Mouse (Mus musculus): ENCODE results near the gene Nup214. TPM values are rescaled to one million over a fixed set of nuclear protein-coding genes. Genes with fewer than 3 reads are reported as not detected.

Nup214 gene
- total RNA-seq, 2 experiments from 2014 or later, result 27.2 to 34.6 TPM

DNA sequence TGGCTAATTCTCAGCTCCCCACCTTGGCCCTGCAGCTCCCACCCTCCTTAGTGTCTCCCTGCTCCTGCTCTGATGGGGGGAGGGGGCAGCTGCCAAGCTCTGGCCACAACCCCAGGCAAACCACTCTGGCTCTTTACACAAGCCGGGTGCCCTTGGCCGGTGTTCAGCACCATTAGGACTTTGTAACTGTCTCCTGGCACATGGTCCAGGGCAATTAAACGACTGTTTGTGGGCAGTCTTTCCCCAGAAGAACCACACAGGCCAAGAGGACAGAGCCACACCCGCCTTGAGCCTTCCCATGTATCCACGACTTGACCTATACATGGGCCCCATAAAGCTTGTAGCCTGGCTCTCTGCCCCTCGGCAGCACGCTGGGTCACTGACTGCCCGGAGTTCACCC is 100.2 kb downstream of the Nup214 start:
- DNase-seq, result peak; percentile 49

DNA sequence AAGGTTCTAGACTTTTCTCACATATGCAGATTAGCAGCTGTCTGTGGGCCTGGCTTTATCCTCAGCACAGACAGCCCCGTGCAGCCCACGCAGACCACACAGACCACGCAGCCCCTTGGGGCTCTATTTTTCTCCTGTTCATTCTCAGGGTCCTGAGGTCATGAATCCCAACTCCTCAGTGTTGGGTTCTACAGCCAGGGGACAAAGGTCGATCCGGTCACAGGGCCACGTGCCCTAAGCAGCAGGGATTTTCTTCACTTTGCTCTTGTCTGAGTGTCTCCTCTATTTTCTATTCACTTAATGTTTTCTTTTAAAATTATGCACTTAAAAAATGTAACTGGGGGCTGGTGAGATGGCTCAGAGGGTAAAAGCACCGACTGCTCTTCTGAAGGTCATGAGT is 101.1 kb downstream of the Nup214 start:
- no peak for DNase-seq

DNA sequence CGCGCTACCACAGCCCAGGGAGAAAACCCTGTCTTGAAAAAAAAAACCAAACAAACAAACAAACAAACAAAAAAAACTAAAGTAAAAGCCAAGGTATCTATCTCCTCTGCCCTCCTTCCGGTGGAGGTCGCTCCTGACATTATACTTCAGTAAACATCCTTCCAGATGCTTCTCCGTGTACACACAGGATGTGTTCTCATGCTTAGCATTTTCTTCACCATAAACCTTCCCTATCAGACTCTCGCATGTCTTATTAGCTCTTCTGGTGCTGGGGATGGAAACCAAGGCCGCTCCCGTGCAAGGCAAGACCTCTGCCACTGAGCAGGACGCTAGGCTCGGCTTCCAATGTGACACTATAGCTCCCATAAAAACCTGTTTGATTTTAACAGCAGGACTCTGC is 103.5 kb downstream of the Nup214 start:
- DNase-seq, result no peak

DNA sequence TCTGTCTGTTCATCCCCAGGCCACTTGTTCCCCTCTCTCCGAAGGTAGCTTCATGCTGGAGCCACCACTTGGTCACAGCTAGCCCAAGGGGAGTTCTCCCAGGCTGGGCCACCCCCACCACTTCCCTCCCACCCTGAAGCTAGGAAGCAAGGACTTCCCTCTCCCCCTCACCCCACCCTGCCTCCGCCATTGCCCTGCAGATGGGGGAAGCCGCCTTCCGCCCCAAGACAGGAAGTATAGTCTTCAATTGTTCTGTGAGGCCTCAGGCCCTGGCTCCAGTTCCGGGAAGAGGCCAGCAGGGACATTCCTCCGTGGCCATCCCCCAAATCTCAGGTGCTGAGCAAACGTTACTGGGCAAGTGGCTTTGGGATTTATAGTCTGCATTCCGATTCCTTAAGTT is 104.3 kb downstream of the Nup214 start:
- peak; percentile 31 for DNase-seq

DNA sequence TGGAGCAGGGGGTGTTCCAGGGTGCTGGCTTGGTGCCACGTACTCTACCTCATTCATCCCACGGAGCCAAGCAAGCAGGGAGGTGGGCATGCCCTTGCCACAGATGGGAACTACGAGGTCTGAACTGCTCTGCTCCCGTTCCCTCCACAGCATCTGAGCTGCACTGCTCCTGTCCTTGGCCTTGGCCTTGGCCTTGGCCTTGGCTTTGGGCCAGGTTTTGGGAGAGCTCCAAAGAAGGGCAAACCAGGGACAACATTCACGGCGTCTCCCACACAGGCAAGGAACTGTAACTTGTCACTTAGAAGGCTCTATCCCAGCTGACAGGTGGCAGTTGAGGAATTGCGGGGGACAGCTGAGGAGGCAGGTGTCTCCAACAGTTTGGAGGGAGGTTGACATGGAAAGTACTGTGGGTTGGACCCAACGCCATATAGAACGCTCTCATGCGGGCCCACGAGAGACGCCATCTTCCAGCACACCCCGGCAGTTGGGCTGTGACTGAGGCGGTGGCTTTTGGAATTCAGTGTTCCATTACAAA is 105.0 kb downstream of the Nup214 start:
- peak; percentile 50 for DNase-seq

DNA sequence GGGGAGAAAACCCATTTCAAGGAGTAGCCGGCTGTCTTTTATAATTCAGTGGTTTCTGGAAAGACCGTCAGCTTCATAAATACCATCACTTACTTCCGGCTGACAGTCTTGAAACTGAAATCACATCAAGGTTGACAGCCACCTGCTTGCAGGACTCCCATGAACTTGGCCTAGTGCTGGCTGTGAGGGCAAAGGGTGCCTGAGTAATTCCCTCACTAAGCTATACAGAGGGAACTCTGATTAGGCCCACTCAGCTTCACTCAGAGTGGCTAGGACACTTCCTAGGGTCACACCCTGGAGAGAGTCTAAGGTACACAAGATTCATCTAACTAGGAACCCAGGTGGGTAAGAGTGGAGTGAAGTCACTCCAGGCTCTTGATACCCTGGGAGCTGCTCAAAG is 106.4 kb downstream of the Nup214 start:
- no peak for DNase-seq

DNA sequence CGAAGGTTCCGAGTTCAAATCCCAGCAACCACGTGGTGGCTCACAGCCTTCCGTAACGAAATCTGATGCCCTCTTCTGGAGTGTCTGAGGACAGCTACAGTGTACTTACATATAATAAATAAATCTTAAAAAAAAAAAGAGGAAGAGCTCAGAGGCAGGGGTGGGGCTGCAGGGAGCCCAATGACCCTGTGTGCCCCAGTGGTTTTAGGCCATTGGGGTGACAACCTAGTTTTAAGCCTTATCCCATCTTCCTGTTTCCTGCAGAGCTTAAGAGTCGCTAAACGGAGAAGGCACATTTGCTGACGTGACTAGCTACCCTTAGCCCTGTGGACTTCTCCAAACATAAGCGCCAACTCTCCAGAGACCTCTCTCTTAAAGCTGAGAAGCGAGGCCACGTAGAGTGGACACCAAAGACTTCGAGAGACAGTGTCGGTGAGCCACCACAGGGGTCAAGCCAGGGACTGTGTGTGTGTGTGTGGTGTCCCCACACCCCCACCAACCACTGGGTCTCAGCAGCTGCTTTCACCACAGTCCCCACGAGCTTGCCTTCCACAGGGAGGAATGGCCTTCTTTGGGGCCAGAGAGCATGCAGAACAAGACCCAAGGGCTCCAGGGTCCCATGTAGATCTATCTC is 107.2 kb downstream of the Nup214 start:
- no peak for DNase-seq

DNA sequence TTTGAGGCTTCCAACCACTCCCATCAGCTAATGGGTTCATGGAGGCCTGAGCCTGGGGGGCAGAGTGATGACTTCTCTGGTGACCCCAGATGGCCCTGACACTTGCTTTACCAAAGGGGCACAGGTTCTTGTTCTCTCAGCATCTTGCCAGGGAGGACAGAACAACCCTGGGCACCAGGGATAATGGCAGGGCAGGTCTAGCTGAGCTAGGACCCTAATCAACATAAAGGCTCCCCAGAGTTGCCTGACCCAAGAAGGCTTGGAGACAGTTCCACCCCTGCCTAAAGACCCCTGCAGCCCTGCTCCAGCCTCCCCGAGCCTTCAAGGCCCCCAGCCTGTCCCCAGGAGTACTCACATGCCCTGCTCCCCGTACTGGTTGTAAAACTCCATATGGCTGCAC is 108.0 kb downstream of the Nup214 start:
- no peak for DNase-seq

DNA sequence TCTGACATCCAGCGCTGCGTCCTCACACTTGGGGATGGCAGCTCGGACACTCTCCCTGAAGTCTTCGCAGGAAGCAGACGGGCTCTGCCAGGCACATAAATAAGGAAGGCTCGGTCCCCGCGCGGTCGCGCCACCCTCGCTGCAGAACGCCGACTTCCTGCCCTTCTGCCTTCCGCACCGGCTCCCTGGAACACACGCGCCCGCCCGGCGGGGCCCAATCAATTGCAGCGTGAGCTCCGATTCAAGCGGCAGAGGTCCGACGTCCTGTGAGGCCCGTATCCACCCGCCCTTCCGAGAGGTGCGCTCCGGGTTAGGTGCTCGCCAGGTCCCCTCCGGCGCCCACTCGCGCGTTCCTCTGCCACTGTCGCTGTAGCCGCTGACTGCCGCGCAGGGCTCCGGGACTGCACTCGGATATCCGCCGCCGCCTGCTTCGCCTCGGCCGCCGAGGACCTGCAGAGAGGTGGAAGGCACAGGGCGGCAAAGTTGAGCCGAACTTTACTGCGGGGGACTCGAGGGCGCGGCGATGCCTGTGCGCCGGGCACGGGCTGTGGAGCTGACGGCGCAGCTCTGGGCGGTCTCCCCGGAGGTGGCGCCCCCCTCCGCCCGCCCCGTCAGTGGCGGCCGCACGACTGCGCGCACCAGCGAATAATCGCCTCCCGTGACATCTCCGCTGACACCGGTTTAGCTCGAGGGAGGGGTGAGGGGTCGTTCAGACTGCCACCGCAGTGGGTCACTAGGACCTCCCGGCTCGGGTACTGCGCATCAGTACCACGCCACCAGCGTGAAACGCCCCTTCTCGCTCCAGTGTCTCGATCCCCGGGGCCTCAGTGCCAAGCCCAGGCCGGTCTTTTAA is 109.1 kb downstream of the Nup214 start:
- DNase-seq, result peak; percentile 60

DNA sequence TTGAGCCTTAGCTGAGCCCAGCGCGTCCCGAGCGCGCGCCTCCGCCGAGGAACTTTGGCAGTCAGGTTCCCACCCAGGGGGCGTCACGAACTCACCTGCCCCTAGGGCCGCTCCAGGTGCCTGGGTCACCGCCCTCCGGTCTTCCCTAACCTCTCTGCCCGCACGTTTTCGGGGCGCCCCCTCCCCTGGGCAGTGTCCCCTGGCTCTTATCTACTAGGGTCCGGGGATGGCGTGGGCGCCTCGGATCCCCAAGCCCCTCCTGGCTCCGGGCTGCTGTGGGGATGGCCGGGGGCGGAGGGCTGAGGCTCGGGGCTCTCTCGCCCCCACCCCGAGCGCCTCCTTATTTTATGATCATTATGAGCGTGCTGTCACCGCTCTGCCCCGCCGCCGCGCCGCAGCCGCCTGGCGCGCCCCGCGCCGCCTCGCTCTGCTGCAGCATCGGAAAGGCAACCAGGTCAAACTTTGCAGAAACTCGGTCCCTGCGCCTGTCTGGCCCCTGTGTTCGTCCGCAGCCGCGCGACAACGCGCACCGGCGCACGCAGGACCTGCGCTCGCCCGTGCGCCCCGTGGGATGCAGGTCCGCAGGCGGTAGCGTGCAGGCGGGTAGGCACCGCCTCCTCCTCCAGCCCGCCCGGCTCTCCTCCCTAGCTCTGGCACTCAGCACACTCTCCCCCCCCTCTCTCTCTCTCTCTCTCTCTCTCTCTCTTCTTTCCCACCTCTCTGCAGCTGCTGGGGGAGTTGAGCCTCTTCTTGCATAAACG is 110.1 kb downstream of the Nup214 start, which contains the start of gene Fam78a:
Gene Fam78a, minus strand, starts transcription at position 747 of the 761 bp plus-strand sequence.
- DNase-seq, result peak; percentile 42

DNA sequence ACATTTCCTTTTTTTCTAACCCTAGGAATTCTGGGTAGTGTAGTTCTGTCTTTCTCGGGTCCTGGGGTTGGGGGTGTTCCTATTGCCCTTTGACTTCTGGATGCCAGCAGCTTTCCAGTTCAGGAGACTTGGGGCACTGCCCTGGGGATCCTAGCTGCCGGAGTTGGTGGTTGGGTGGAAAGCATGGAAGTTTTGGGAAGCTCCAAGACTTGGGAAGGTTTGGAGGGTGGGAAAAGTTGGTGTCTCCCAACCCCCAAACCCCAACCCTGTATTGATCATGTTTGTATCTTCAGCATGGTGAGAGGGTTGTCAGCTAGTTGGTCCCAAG is 110.6 kb downstream of the Nup214 start:
- no peak for DNase-seq

DNA sequence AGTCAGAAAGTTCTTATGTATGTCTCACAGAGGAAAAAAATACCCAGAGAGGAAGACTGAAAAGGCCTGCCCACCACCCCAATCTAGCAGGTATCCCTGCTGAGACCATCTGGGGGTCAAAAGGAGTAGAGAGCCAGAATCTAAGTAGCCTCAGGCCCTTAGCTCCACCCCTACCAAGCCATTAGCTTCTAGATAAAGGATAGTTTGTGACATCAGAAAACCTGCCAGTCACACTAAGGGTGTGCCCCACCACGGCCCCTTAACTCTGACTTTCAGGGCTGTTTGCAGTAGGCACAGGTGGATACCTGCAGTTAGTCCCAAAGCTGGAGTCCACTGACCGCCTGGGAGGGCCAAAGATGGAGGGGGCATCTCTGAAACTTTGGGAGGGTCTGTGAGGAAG is 111.0 kb downstream of the Nup214 start:
- no peak for DNase-seq

DNA sequence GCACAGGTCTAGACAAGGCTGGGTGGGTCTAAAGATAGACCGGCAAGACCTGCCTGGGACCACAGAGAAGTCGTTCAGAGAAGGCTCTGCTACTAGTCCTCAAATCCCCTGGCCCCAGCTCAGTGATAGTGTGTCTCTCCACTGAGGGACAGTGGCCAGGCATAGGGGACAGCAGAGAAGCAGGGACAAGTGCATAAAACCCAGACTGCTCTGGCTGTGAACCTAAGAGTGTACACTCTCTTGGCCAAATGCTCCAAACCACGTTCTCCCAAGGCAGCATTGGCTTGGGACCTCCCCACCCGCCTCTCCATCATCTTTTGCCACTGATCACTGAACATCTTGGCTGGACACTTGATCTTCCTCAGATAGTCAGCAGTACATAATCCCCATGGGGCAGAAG is 113.4 kb downstream of the Nup214 start:
- no peak for DNase-seq

DNA sequence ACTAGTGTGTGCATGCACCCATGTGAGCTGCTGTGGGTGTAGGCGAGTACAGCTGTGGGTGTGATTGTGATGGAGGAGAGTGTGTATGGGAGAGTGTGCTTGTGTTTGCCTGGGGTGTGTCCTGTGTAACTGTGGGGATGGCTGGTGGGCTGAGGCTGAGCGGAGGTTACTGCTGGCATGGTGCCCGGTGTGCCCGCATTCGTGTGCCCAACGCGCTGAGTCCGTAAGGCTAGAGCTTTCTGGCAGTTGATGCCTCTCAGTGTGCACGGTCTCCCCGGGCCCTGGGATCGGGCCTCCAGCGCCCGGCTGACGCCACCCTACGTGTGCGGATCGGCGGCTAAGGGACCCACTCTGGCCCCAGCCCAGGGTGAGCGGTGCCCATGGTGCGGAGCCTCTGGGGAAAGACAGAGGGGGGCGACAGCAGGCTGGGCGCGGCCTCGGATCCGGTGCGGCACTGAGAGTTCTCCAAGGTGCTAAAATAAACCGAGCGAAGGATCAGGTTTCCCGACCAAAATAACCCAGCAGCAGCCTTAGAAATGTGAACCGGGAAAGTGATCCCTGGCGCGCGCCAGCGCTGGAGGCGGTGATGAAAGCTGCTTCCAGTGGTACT is 114.2 kb downstream of the Nup214 start:
- DNase-seq, result peak; percentile 67

DNA sequence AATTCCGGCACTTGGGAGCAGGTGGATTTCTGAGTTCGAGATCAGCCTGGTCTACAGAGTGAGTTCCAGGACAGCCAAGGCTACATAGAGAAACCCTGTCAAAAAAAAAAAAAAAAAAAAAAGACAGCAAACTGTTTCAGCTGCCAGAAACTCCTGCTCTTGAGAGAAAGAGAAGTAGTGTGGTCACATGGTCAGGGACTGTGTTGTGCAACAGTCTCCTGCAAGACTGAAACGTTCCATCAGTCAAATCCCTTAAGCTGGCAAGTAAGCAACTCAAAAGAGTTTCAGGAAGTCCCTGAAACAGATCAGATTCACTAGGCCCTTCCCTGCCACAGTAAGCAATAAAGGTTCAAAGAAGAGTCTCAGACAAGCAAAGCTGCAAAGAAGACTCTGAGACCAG is 115.4 kb downstream of the Nup214 start:
- no peak for DNase-seq

DNA sequence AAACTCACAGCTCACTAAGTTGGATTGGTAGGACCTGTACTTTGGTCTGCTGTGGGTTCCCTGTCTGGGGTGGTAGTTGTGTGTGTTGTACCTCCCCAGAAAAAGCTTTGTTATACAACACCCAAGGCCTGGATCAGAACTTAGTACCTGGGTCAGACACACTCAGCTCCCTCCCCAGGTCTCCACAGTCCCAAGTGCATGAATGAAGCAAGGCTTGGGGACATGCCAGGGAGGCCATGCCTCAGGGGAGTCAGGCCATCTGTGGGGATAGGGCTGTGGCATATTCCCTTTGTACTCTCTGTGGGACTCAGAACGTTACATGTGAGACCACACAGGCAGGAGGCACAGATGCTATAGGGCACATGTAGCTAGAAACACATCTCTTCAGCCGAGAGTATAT is 115.9 kb downstream of the Nup214 start:
- no peak for DNase-seq

DNA sequence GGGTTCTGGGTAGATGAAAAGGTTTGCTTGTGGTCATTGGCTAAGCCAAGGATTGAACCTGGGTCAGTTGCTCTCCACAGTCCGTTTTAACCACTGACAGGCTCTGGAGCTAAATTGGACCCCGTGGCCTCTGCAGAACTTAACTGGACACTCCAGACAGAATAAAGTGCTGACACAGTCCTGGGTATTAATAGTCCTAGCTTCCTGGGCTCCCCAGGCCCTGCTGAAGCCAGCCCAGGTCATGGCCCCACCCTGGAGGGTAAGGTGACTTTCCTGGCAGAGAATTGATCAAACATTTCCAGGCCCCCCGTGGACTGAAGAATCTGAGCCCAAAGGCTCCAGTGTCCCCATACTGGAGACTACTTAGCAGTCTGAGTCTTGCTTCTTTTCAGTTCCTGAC is 117.7 kb downstream of the Nup214 start:
- no peak for DNase-seq

DNA sequence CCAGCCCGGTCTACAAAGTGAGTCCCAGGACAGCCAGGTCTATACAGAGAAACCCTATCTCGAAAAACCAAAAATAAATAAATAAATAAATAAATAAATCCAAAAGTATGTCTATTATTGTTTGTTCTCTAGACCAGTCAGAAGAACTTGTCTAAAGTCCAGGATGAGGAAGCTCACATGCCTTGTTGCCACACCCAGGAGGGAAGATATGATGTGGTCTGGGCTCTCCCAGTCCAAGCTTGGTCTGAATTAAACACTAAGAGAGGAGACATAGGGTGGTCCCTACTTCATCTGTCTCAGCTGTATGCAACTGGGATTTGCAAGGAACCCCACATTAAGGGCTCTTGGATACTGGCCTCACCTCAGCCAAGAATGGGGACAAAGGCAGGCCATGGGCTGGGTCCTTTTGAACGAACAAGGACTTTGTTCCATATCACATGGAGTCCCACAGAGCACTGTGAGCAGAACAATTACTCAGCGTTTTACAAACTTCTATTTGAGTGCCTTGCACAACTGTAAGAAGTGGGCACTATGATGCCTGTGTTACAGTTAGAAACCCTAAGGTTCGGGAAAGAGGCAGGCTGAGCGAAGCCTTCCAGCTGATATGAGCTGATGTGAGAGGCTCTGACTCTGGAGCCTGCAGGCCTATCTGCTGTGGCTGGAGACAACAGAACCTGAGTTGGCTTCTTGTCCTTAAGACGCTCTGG is 119.9 kb downstream of the Nup214 start:
- DNase-seq, result no peak

DNA sequence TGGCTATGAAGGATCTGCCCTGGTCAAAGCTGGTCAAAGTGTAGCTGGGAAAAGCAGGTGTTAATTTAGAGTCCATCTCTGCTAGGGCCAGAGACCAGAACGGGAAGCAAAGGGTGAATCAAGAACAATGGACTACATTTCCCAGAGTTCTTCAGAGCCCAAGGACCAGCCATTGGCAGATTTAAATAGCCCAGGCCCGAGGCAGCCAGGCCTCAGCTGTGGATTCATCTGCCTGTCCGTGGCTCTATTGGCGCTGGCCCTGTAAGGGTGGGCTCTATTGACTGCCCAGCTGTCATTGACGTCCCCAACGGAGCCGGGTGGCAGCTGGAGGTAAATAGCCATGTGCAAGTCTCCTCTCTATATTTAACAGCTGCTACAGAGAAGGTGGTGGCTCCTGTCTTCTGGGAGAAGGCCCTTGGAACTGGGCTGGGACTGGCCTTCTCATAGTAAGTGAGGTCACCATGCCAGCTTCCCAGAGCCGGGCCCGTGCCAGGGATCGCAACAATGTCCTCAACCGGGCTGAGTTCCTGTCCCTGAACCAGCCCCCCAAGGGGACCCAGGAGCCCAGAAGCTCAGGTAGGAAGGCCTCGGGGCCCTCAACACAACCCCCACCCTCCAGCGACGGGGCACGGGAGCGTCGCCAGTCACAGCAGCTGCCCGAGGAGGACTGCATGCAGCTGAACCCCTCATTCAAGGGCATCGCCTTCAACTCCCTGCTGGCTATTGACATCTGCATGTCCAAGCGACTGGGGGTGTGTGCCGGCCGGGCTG is 121.3 kb downstream of the Nup214 start, which contains the start of gene Plpp7:
Gene Plpp7, plus strand, starts transcription at position 178 of the 771 bp plus-strand sequence.
- peak; percentile 73 for DNase-seq

DNA sequence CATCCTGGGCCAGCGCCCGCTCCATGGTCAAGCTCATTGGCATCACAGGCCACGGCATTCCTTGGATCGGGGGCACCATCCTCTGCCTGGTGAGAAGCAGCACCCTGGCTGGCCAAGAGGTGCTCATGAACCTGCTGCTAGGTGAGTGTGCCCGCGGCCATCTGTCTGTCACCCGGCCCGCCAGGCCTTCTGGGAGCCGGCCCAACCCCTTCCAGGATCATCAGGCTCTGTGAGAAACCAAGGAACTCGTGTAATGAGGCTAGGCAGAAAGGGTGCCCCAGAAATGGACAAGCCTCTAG is 121.8 kb downstream of the Nup214 start:
- DNase-seq, result peak; percentile 59

DNA sequence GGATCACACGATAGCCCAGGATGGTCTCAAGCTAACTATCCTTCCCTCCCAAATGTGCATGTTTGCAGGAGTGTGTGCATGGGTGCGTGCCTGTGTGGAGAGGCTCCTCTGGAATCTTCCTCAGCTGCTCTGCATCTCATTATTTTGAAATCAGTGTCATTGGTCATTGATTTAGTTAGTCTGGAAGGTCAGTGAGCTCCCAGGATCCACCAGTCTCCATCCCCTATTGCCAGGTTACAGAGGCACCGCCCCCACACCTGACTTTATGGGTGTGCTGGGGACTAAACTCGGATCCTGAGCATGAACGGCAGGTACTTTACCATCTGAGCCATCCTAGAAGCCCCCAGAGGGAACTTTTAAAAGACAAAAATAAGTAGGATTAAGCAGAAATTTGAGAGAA is 128.7 kb downstream of the Nup214 start:
- DNase-seq, result no peak
